Mouse (Mus musculus) embryonic facial prominence, embryonic 15.5 days (tissue): ENCODE results near the gene Fam206a. TPM values are rescaled to one million over a fixed set of nuclear protein-coding genes. Genes with fewer than 3 reads are reported as not detected.
A peak's percentile ranks its signal among the peaks of the same experiment; 100 is the strongest.

Experiments used
- ATAC-seq: fragments of 200-750 bp; cut with Nextera tagmentation; 2 replicates; pipeline ENCODE4 v1.8.0; 2017; ENCODE audit warnings: low read depth, moderate TSS enrichment; ENCODE audit not compliant: insufficient number of reproducible peaks, low FRiP score, low TSS enrichment
- H3K27ac ChIP-seq: fragments of 300-500 bp; sonication (generic); replicated peaks from 2 replicates; pipeline ENCODE4 v1.5.1; 2015; ENCODE audit warnings: mild to moderate bottlenecking, inconsistent platforms
- H3K27me3 ChIP-seq: fragments of 300-500 bp; sonication (generic); 2 replicates; pipeline ENCODE4 v1.6.1; 2015; ENCODE audit warnings: inconsistent platforms
- H3K36me3 ChIP-seq: fragments of 300-500 bp; sonication (generic); 2 replicates; pipeline ENCODE4 v1.6.1; 2015; ENCODE audit warnings: mild to moderate bottlenecking, inconsistent platforms
- H3K4me1 ChIP-seq: fragments of 300-500 bp; sonication (generic); 2 replicates; pipeline ENCODE4 v1.6.1; 2015; ENCODE audit warnings: inconsistent platforms
- H3K4me2 ChIP-seq: fragments of 300-500 bp; sonication (generic); replicated peaks from 2 replicates; pipeline ENCODE4 v1.6.1; 2015; ENCODE audit warnings: mild to moderate bottlenecking, inconsistent platforms
- H3K4me3 ChIP-seq: fragments of 300-500 bp; sonication (generic); replicated peaks from 2 replicates; pipeline ENCODE4 v1.5.1; 2015; ENCODE audit warnings: mild to moderate bottlenecking, inconsistent platforms
- H3K9ac ChIP-seq: fragments of 300-500 bp; sonication (generic); 2 replicates; pipeline ENCODE4 v1.6.1; 2015; ENCODE audit warnings: inconsistent platforms
- H3K9me3 ChIP-seq: fragments of 300-500 bp; sonication (generic); replicated peaks from 2 replicates; pipeline ENCODE4 v1.6.1; 2016; ENCODE audit warnings: inconsistent platforms
- WGBS: fragments of 180-500 bp; shearing (Covaris S2); methylation state at CpG from one replicate; pipeline ENCODE4 v1.1.7; 2015; 5-methylcytosine and 5-hydroxymethylcytosine counted together
- polyA plus RNA-seq: library from polyadenylated mRNA; unstranded; fragments of >200 nt; fragmentation: Nextera tagmentation; extraction: Ambion mirVana; gene quantifications from 2 replicates; pipeline ENCODE4 v1.2.1, GENCODE M21; 2015

The Fam206a gene
- 16.2 and 17.2 TPM in 2 replicates for polyA plus RNA-seq

DNA sequence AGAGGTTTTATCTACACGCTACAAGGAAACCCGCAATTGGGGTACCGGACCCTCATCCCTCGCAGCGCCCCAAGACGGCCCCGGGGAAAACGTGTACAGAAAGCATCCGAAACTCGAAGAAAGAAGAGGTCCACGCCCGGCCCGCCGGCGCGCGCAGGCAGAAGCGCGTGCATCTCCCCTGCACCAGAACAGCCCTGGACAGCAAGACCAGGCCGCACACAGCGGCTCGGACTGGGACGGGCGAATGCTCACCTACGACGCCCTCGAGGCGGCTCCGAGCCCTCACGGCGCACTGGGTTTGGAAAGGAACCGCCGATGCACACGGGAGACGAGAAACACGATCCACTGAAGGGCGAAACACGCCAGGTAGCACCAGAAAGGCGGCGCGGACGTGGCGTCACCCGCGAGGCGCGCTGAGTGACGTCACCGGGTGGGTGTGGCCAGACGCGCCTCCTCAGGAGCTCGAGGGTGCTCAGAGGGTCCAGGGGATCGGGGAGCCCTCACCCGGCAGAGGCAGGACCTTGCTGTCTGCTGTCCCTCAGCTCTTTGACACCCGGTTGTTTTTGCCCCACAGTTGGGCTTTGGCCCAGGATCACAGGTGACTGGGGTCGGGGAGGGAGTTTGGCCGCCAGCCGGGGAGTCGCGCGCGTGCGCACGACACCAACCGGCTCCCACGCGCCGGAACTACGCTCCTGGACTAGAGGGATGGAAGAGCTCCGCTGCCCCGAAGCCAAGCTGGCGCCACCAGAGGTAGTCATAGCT is at the start of gene Fam206a, which contains the start of gene Elp1:
Gene Fam206a (plus strand): TSS at position 439 of the 762 bp plus-strand sequence.
Gene Elp1 (minus strand): TSS at position 425 of the 762 bp plus-strand sequence.
- Histone ChIP-seq H3K9ac (peak within 1 kb of the TSS; percentile 79), H3K27me3 (no peaks in the 10 kb centered on the region), H3K9me3 (no peaks in the 10 kb centered on the region), H3K4me3 (peak within 1 kb of the TSS; percentile 77), H3K36me3 (peaks cover 46% of the 10 kb centered on the region), H3K4me2 (peak within 1 kb of the TSS; percentile 87), H3K27ac (peak within 1 kb of the TSS; percentile 83), H3K4me1 (peaks cover 26% of the 10 kb centered on the region)
- peak; percentile 94 for ATAC-seq
- WGBS: under 1% methylated on average over 72 of the region's 72 CpGs

DNA sequence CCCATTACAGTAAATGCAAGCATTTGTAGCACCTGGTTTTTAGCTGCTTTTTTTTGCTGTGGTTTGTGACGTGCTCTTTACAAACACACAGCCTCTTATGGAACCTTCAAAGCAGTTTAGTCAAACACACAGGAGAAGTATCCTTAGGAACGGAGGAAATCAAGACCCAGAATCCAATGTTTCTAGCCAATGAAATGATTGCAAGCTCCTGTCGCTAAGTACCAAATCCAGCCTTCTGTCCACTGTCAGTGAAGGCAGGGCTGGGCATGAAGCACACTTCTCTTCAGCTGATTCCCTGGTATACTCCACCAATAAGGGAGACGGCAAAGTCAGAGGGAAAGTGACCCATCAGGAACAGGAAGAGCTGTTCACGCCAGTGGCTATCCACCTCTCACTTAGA is 46.1 kb upstream of the Fam206a start:
- Histone ChIP-seq H3K36me3 (peaks cover 90% of the 10 kb centered on the region), H3K4me2 (no peak overlapping the region), H3K9ac (no peak overlapping the region), H3K4me3 (no peak overlapping the region), H3K27ac (no peak overlapping the region), H3K4me1 (no peaks in the 10 kb centered on the region), H3K9me3 (no peaks in the 10 kb centered on the region), H3K27me3 (no peaks in the 10 kb centered on the region)
- no peak for ATAC-seq
- WGBS: 83% methylated on average over 5 of the region's 5 CpGs

DNA sequence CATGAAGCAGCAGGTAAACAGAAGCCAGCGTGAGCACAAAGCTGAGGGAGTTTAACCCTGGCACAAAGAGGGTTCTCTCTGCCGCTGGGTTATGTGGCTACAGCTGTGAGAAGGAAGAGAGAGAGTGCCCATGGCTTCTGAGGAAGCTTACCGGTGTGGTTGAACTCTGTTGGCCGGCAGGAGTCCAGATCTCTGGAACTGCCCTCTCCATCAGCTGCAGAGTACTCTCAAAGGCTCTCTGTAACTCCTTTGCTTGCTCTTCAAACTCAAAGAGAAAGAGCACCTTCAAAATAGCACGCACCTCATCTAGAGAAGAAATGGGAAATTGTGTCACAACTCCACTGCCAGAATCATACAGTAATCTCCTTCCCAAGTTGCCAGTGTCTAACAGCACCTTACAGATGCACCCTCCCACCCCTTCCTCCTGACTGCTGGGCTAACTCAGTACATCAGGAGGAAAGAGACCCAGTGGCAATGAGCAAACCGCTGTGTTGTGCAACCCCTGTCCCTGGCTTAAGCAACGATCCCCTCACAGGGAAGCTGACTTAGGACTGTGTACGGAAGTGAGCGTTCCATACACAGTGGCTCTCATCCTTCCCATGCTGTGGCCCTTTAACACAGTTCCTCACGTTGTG is 45.1 kb upstream of the Fam206a start:
- Histone ChIP-seq H3K4me1 (no peaks in the 10 kb centered on the region), H3K9me3 (no peaks in the 10 kb centered on the region), H3K36me3 (peaks cover 88% of the 10 kb centered on the region), H3K27ac (no peak overlapping the region), H3K27me3 (no peaks in the 10 kb centered on the region), H3K4me2 (no peak overlapping the region), H3K4me3 (no peak overlapping the region), H3K9ac (no peak overlapping the region)
- no peak for ATAC-seq
- WGBS: 90% methylated on average over 10 of the region's 10 CpGs

DNA sequence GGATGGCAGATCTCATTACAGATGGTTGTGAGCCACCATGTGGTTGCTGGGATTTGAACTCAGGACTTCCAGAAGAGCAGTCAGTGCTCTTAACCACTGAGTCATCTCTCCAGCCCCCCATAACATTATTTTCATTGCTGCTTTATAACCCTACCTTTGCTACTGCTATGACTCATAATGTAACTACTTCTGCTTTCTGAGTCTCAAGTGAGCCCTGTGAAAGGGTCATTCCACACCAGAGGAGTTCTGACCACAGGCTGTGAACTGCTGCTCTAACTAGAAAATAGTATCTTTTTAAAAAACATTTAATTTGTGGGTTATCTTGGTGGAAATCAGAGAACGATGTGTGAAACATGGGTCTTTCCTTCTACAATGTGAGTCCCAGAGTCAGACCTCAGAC is 44.5 kb upstream of the Fam206a start:
- Histone ChIP-seq H3K4me2 (no peak overlapping the region), H3K27me3 (no peaks in the 10 kb centered on the region), H3K27ac (no peak overlapping the region), H3K9ac (no peak overlapping the region), H3K9me3 (no peaks in the 10 kb centered on the region), H3K4me3 (no peak overlapping the region), H3K4me1 (no peaks in the 10 kb centered on the region), H3K36me3 (peaks cover 93% of the 10 kb centered on the region)
- no peak for ATAC-seq
- 85% methylated on average over 1 of the region's 1 CpGs for WGBS

GRCm38 (mm10) chr4:56767861-56768284 is 34.3 kb upstream of the Fam206a start:
- H3K9me3 ChIP-seq: no peaks in the 10 kb centered on the region
- H3K9ac ChIP-seq: no peak overlapping the region
- H3K36me3 ChIP-seq: peaks cover 88% of the 10 kb centered on the region
- no peak overlapping the region for H3K4me3 ChIP-seq
- 79% methylated on average over 5 of the region's 5 CpGs for WGBS
- ATAC-seq: no peak
- H3K4me2 ChIP-seq: no peak overlapping the region
- H3K27me3 ChIP-seq: no peaks in the 10 kb centered on the region
- no peaks in the 10 kb centered on the region for H3K4me1 ChIP-seq
- H3K27ac ChIP-seq: no peak overlapping the region

DNA sequence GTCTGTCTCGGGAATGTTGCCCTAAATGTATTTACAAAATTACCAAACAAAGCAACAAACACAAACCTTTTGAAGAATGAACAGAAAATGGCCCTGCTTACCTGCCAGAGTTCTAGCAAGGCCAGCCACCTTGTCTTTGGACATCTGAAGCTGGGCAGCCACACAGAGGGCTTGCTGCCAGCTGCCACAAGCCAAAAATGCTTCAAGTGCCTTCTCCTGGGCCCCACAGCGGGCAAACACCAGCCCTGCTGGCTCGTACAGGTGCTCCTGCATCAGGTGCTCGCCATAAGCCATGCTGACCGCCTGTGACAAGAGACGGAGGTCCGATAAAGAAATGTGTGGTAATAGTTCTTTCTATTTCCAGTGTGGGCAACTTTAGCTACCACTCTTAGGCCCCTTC is 33.2 kb upstream of the Fam206a start:
- Histone ChIP-seq H3K4me1 (no peaks in the 10 kb centered on the region), H3K9me3 (no peaks in the 10 kb centered on the region), H3K4me2 (no peak overlapping the region), H3K4me3 (no peak overlapping the region), H3K9ac (no peak overlapping the region), H3K27ac (no peak overlapping the region), H3K27me3 (no peaks in the 10 kb centered on the region), H3K36me3 (peaks cover 93% of the 10 kb centered on the region)
- 90% methylated on average over 7 of the region's 7 CpGs for WGBS
- ATAC-seq: no peak

- Histone ChIP-seq H3K36me3 (peaks cover 91% of the 10 kb centered on the region), H3K9ac (no peak overlapping the region), H3K4me1 (no peaks in the 10 kb centered on the region), H3K9me3 (no peaks in the 10 kb centered on the region), H3K4me2 (no peak overlapping the region), H3K27ac (no peak overlapping the region), H3K27me3 (no peaks in the 10 kb centered on the region), H3K4me3 (no peak overlapping the region)
- ATAC-seq: no peak
- 77% methylated on average over 1 of the region's 1 CpGs for WGBS
These were observed 31.1 kb upstream of the Fam206a start for GRCm38 (mm10) chr4:56771065-56771464.

- no peak overlapping the region for H3K27ac ChIP-seq
- no peak overlapping the region for H3K9ac ChIP-seq
- no peaks in the 10 kb centered on the region for H3K9me3 ChIP-seq
- peaks cover 90% of the 10 kb centered on the region for H3K36me3 ChIP-seq
- no peaks in the 10 kb centered on the region for H3K4me1 ChIP-seq
- H3K27me3 ChIP-seq: no peaks in the 10 kb centered on the region
- no peak; the same call in 1 of the 2 replicates for ATAC-seq
- 41% methylated on average over 1 of the region's 1 CpGs for WGBS
- no peak overlapping the region for H3K4me2 ChIP-seq
- H3K4me3 ChIP-seq: no peak overlapping the region
These were observed 10.8 kb upstream of the Fam206a start for GRCm38 (mm10) chr4:56791373-56791772.

DNA sequence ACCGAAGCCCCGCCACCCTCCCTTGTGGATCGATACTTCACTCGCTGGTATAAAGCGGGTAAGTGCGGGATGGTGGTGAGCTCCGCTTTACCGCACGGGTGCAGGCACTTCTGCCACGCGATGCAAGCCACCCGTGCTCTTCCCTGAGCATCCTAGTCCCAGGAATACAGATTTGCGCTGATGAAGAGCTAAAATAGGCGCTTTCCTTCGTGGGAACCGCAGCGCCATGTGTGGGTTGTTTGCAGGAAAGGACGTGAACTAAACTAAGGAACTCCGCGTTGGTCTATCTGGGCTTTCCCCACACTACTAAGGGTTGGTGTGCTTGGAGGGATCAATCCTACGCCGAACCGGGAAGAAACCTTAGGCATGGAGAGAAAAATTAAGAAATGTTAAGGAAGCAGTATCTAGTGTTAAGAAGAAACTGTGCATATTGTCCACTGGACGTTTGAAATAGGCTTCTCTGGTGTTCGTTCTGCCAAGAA is 565 bp downstream of the Fam206a start:
- Histone ChIP-seq H3K4me3 (peak overlapping the region; percentile 77), H3K27me3 (no peaks in the 10 kb centered on the region), H3K4me2 (peak overlapping the region; percentile 87), H3K27ac (peak overlapping the region; percentile 83), H3K4me1 (peaks cover 26% of the 10 kb centered on the region), H3K36me3 (peaks cover 45% of the 10 kb centered on the region), H3K9ac (peak overlapping the region; percentile 79), H3K9me3 (no peaks in the 10 kb centered on the region)
- ATAC-seq: peak; percentile 27; the same call in 1 of the 2 replicates
- 1% methylated on average over 25 of the region's 25 CpGs for WGBS

GRCm38 (mm10) chr4:56809050-56809449 is 6.9 kb downstream of the Fam206a start:
- H3K4me1 ChIP-seq: no peaks in the 10 kb centered on the region
- WGBS: 74% methylated on average over 4 of the region's 4 CpGs
- no peak for ATAC-seq
- no peak overlapping the region for H3K27ac ChIP-seq
- H3K27me3 ChIP-seq: no peaks in the 10 kb centered on the region
- no peaks in the 10 kb centered on the region for H3K9me3 ChIP-seq
- peaks cover 44% of the 10 kb centered on the region for H3K36me3 ChIP-seq
- H3K4me2 ChIP-seq: no peak overlapping the region
- no peak overlapping the region for H3K4me3 ChIP-seq
- H3K9ac ChIP-seq: no peak overlapping the region

DNA sequence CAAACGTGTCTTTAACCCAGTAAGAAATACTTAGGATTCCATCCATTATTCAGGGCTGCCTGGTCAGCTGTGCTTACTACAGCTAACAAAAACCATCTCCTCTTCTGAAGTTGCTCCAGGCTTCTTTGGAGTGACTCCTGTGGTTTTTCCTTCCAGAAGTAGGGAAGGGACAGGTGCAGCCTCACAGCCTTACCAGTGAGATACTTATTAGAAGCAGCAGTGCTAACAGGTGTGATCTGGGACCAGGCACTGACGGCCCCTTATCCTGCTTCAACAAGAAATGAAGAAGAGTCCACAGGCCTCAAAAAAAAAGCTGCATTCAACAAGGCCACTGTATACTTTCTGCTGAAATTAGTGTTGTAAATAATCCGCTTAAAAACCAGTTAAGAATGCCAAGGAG is 9.5 kb downstream of the Fam206a start:
- Histone ChIP-seq H3K27me3 (no peaks in the 10 kb centered on the region), H3K4me2 (no peak overlapping the region), H3K4me1 (no peaks in the 10 kb centered on the region), H3K27ac (no peak overlapping the region), H3K4me3 (no peak overlapping the region), H3K9me3 (no peaks in the 10 kb centered on the region), H3K36me3 (peaks cover 25% of the 10 kb centered on the region), H3K9ac (no peak overlapping the region)
- 60% methylated on average over 3 of the region's 3 CpGs for WGBS
- no peak for ATAC-seq
